Mouse (Mus musculus) small intestine, adult 2 months (tissue): ENCODE measurements at regions not wholly inside any gene's neighbourhood (a gene's known extent, or its start where the extent isn't known, plus 50 kb on each side); places are given as distances from the start of the nearest gene placed in this dataset.

Experiments used
- CTCF ChIP-seq: fragments of 200-500 bp; IDR thresholded peaks from 2 replicates; pipeline ENCODE4 v1.5.1; 2012; ENCODE audit warnings: low read depth, mild to moderate bottlenecking, control low read depth, inconsistent platforms, low read length, moderate library complexity, mixed read lengths; ENCODE audit not compliant: insufficient replicate concordance, insufficient read length; ENCODE audit errors: extremely low read depth
- POLR2A ChIP-seq: fragments of 200-500 bp; IDR thresholded peaks from 2 replicates; pipeline ENCODE4 v1.6.1; 2012; ENCODE audit warnings: low read depth, mild to moderate bottlenecking, control low read depth, inconsistent platforms, low read length, moderate library complexity

DNA sequence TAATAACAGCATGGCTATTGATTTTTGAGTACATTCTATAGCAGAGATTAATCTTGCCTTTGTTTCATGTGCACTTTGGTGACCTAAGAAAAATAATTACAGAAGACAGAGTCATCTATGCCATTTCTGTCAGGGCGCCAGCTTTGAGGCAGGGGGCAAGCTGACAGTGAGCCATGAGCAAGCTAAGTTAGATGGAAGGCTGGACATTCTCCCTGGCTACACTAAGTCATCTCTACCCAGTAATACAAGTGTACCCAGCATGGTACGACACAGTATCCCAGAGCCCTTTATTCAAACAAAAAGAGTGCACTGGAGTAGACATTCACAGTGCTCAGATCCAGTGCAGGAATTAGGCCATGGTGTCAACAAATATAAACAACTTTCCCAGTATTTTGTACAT, 549.6 kb upstream of the Lcorl start:
- no peak for TF ChIP-seq CTCF
- TF ChIP-seq POLR2A, result no peak
